Mouse (Mus musculus) limb, embryonic 12.5 days (tissue): ENCODE results near the gene Phf20. TPM values are rescaled to one million over a fixed set of nuclear protein-coding genes. Genes with fewer than 3 reads are reported as not detected.

Source experiments
- ATAC-seq: fragments of 200-750 bp; cut with Nextera tagmentation; 2 replicates; pipeline ENCODE4 v1.8.0; 2017; ENCODE audit warnings: low read depth, moderate TSS enrichment; ENCODE audit not compliant: insufficient number of reproducible peaks, insufficient read depth, low FRiP score, low TSS enrichment
- H3K27ac ChIP-seq: fragments of 300-500 bp; sonication (generic); 2 replicates; pipeline ENCODE4 v1.5.1; 2016; ENCODE audit warnings: mild to moderate bottlenecking, moderate library complexity
- H3K27me3 ChIP-seq: fragments of 300-500 bp; sonication (generic); 2 replicates; pipeline ENCODE4 v1.6.1; 2016; ENCODE audit warnings: mild to moderate bottlenecking, moderate library complexity
- H3K36me3 ChIP-seq: fragments of 300-500 bp; sonication (generic); 2 replicates; pipeline ENCODE4 v1.6.1; 2016; ENCODE audit warnings: mild to moderate bottlenecking, moderate library complexity
- H3K4me1 ChIP-seq: fragments of 300-500 bp; sonication (generic); replicated peaks from 2 replicates; pipeline ENCODE4 v1.6.1; 2016
- H3K4me2 ChIP-seq: fragments of 300-500 bp; sonication (generic); 2 replicates; pipeline ENCODE4 v1.6.1; 2016; ENCODE audit warnings: mild to moderate bottlenecking, moderate library complexity
- H3K4me3 ChIP-seq: fragments of 300-500 bp; sonication (generic); replicated peaks from 2 replicates; pipeline ENCODE4 v1.5.1; 2016; ENCODE audit warnings: mild to moderate bottlenecking
- H3K9ac ChIP-seq: fragments of 300-500 bp; sonication (generic); replicated peaks from 2 replicates; pipeline ENCODE4 v1.6.1; 2016; ENCODE audit warnings: mild to moderate bottlenecking, moderate library complexity
- H3K9me3 ChIP-seq: fragments of 300-500 bp; sonication (generic); 2 replicates; pipeline ENCODE4 v1.6.1; 2016; ENCODE audit warnings: mild to moderate bottlenecking, moderate library complexity
- WGBS: fragments of 180-500 bp; shearing (Covaris S2); methylation state at CpG from one replicate; pipeline ENCODE4 v1.1.7; 2016; 5-methylcytosine and 5-hydroxymethylcytosine counted together
- polyA plus RNA-seq: library from polyadenylated mRNA; unstranded; fragments of >200 nt; fragmentation: Nextera tagmentation; extraction: Ambion mirVana; gene quantifications from 2 replicates; pipeline ENCODE4 v1.2.1, GENCODE M21; 2016

Gene Phf20
- polyA plus RNA-seq, 1 experiment from 2014 or later, result 84.3 TPM

- no peak overlapping the region for H3K4me2 ChIP-seq
- peaks cover 63% of the 10 kb centered on the region; the same call in 1 of the 2 replicates for H3K36me3 ChIP-seq
- no peak overlapping the region for H3K9ac ChIP-seq
- ATAC-seq, result no peak
- no peaks in the 10 kb centered on the region for H3K4me1 ChIP-seq
- H3K27ac ChIP-seq, result no peak overlapping the region
- WGBS, result 96% methylated on average over 2 of the region's 2 CpGs
- no peak overlapping the region for H3K4me3 ChIP-seq
- no peaks in the 10 kb centered on the region for H3K27me3 ChIP-seq
- no peaks in the 10 kb centered on the region for H3K9me3 ChIP-seq
These were observed 45.4 kb downstream of the Phf20 start for GRCm38 (mm10) chr2:156241662-156242061.

- Histone ChIP-seq H3K4me2 (no peak overlapping the region), H3K9me3 (no peaks in the 10 kb centered on the region), H3K36me3 (peaks cover 68% of the 10 kb centered on the region), H3K9ac (no peak overlapping the region), H3K27ac (no peak overlapping the region), H3K4me1 (no peaks in the 10 kb centered on the region), H3K4me3 (no peak overlapping the region), H3K27me3 (no peaks in the 10 kb centered on the region)
- no peak for ATAC-seq
- WGBS, result 93% methylated on average over 8 of the region's 8 CpGs
These were observed 46.7 kb downstream of the Phf20 start for GRCm38 (mm10) chr2:156243011-156243410.

- no peak for ATAC-seq
- Histone ChIP-seq H3K36me3 (peaks cover 73% of the 10 kb centered on the region), H3K4me2 (no peak overlapping the region), H3K27ac (no peak overlapping the region), H3K9me3 (no peaks in the 10 kb centered on the region), H3K9ac (no peak overlapping the region), H3K27me3 (no peaks in the 10 kb centered on the region), H3K4me3 (no peak overlapping the region), H3K4me1 (no peaks in the 10 kb centered on the region)
These were observed 51.3 kb downstream of the Phf20 start for GRCm38 (mm10) chr2:156247599-156247998.

GRCm38 (mm10) chr2:156250761-156251160 lies 54.5 kb downstream of the Phf20 start:
- Histone ChIP-seq H3K4me1 (no peaks in the 10 kb centered on the region), H3K27me3 (no peaks in the 10 kb centered on the region), H3K4me3 (no peak overlapping the region), H3K4me2 (no peak overlapping the region), H3K9ac (no peak overlapping the region), H3K9me3 (no peaks in the 10 kb centered on the region), H3K27ac (no peak overlapping the region), H3K36me3 (peaks cover 85% of the 10 kb centered on the region)
- ATAC-seq, result no peak

- no peak overlapping the region for H3K9ac ChIP-seq
- no peak overlapping the region for H3K4me3 ChIP-seq
- no peak for ATAC-seq
- H3K27ac ChIP-seq, result no peak overlapping the region
- no peak overlapping the region for H3K4me2 ChIP-seq
- 79% methylated on average over 1 of the region's 1 CpGs for WGBS
- H3K9me3 ChIP-seq, result no peaks in the 10 kb centered on the region
- H3K4me1 ChIP-seq, result no peaks in the 10 kb centered on the region
- no peaks in the 10 kb centered on the region for H3K27me3 ChIP-seq
- H3K36me3 ChIP-seq, result peaks cover 89% of the 10 kb centered on the region
These were observed 55.0 kb downstream of the Phf20 start for GRCm38 (mm10) chr2:156251291-156251690.

- ATAC-seq, result no peak
- H3K27ac ChIP-seq, result no peak overlapping the region
- H3K9me3 ChIP-seq, result no peaks in the 10 kb centered on the region
- peaks cover 95% of the 10 kb centered on the region for H3K36me3 ChIP-seq
- no peak overlapping the region for H3K4me2 ChIP-seq
- H3K4me3 ChIP-seq, result no peak overlapping the region
- peaks cover 8% of the 10 kb centered on the region for H3K4me1 ChIP-seq
- WGBS, result 46% methylated on average over 2 of the region's 2 CpGs
- no peaks in the 10 kb centered on the region for H3K27me3 ChIP-seq
- H3K9ac ChIP-seq, result no peak overlapping the region
These were observed 60.8 kb downstream of the Phf20 start for GRCm38 (mm10) chr2:156257051-156257450.

- Histone ChIP-seq H3K4me3 (no peak overlapping the region), H3K4me1 (peaks cover 8% of the 10 kb centered on the region), H3K27ac (no peak overlapping the region), H3K9me3 (no peaks in the 10 kb centered on the region), H3K4me2 (no peak overlapping the region), H3K27me3 (no peaks in the 10 kb centered on the region), H3K36me3 (peaks cover 90% of the 10 kb centered on the region), H3K9ac (no peak overlapping the region)
- 83% methylated on average over 11 of the region's 11 CpGs for WGBS
- no peak for ATAC-seq
These were observed 61.9 kb downstream of the Phf20 start for GRCm38 (mm10) chr2:156257922-156258761.

GRCm38 (mm10) chr2:156260968-156261367 lies 64.7 kb downstream of the Phf20 start:
- Histone ChIP-seq H3K4me1 (peaks cover 8% of the 10 kb centered on the region), H3K9me3 (no peaks in the 10 kb centered on the region), H3K9ac (no peak overlapping the region), H3K27me3 (no peaks in the 10 kb centered on the region), H3K27ac (no peak overlapping the region), H3K36me3 (peaks cover 75% of the 10 kb centered on the region), H3K4me2 (no peak overlapping the region), H3K4me3 (no peak overlapping the region)
- no peak for ATAC-seq
- WGBS, result 91% methylated on average over 2 of the region's 2 CpGs

GRCm38 (mm10) chr2:156263204-156263893 lies 67.1 kb downstream of the Phf20 start:
- peaks cover 66% of the 10 kb centered on the region for H3K36me3 ChIP-seq
- ATAC-seq, result no peak

GRCm38 (mm10) chr2:156267636-156268035 lies 71.4 kb downstream of the Phf20 start:
- Histone ChIP-seq H3K36me3 (peaks cover 53% of the 10 kb centered on the region), H3K9ac (no peak overlapping the region), H3K27me3 (no peaks in the 10 kb centered on the region), H3K27ac (no peak overlapping the region), H3K4me3 (no peak overlapping the region), H3K9me3 (no peaks in the 10 kb centered on the region), H3K4me2 (no peak overlapping the region), H3K4me1 (no peaks in the 10 kb centered on the region)
- ATAC-seq, result no peak
- 89% methylated on average over 9 of the region's 9 CpGs for WGBS

More at GRCm38 (mm10) chr2:156263204-156263893, 67.1 kb downstream of the Phf20 start:
- Histone ChIP-seq H3K4me1 (no peaks in the 10 kb centered on the region), H3K27me3 (no peaks in the 10 kb centered on the region), H3K4me2 (no peak overlapping the region), H3K9ac (no peak overlapping the region), H3K4me3 (no peak overlapping the region), H3K9me3 (no peaks in the 10 kb centered on the region), H3K27ac (no peak overlapping the region)
- WGBS, result 85% methylated on average over 4 of the region's 4 CpGs

- H3K4me3 ChIP-seq, result no peak overlapping the region
- no peak overlapping the region for H3K27ac ChIP-seq
- 91% methylated on average over 6 of the region's 6 CpGs for WGBS
- no peaks in the 10 kb centered on the region for H3K27me3 ChIP-seq
- H3K9me3 ChIP-seq, result no peaks in the 10 kb centered on the region
- no peaks in the 10 kb centered on the region for H3K4me1 ChIP-seq
- H3K36me3 ChIP-seq, result peaks cover 58% of the 10 kb centered on the region
- no peak overlapping the region for H3K4me2 ChIP-seq
- ATAC-seq, result no peak
- no peak overlapping the region for H3K9ac ChIP-seq
These were observed 76.3 kb downstream of the Phf20 start for GRCm38 (mm10) chr2:156272553-156272952.
